Mouse (Mus musculus) stomach, embryonic 14.5 days (tissue): ENCODE measurements at regions not wholly inside any gene's neighbourhood (a gene's known extent, or its start where the extent isn't known, plus 50 kb on each side); places are given as distances from the start of the nearest gene placed in this dataset.
"Not testable (repeated sequence)": the region's sequence is repeated elsewhere in the genome, so short reads cannot be mapped to it uniquely, and the experiment has no call there.

Source experiments
- ATAC-seq: fragments of 200-750 bp; cut with Nextera tagmentation; 2 replicates; pipeline ENCODE4 v1.8.0; 2017; ENCODE audit warnings: low read depth, moderate TSS enrichment; ENCODE audit not compliant: insufficient number of reproducible peaks, insufficient read depth, low FRiP score
- H3K27ac ChIP-seq: fragments of 300-500 bp; sonication (generic); 2 replicates; pipeline ENCODE4 v1.5.1; 2014; ENCODE audit warnings: mild to moderate bottlenecking, low read length, moderate library complexity, mixed read lengths
- H3K27me3 ChIP-seq: fragments of 300-500 bp; sonication (generic); 2 replicates; pipeline ENCODE4 v1.6.1; 2014; ENCODE audit warnings: low read length, control low read depth, mixed read lengths; ENCODE audit not compliant: control insufficient read depth, insufficient read depth
- H3K36me3 ChIP-seq: fragments of 300-500 bp; sonication (generic); 2 replicates; pipeline ENCODE4 v1.6.1; 2014; ENCODE audit warnings: mild to moderate bottlenecking, control low read depth, low read length, moderate library complexity, mixed read lengths; ENCODE audit not compliant: control insufficient read depth, insufficient read depth
- H3K4me1 ChIP-seq: fragments of 300-500 bp; sonication (generic); 2 replicates; pipeline ENCODE4 v1.6.1; 2014; ENCODE audit warnings: low read length, control low read depth, mixed read lengths; ENCODE audit not compliant: control insufficient read depth, insufficient read depth
- H3K4me2 ChIP-seq: fragments of 300-500 bp; sonication (generic); replicated peaks from 2 replicates; pipeline ENCODE4 v1.6.1; 2014; ENCODE audit warnings: low read depth, low read length, control low read depth
- H3K4me3 ChIP-seq: fragments of 300-500 bp; sonication (generic); 2 replicates; pipeline ENCODE4 v1.5.1; 2014; ENCODE audit warnings: low read depth, low read length, control low read depth
- H3K9ac ChIP-seq: fragments of 300-500 bp; sonication (generic); replicated peaks from 2 replicates; pipeline ENCODE4 v1.6.1; 2014; ENCODE audit warnings: low read depth, mild to moderate bottlenecking, control low read depth, low read length, moderate library complexity, mixed read lengths
- H3K9me3 ChIP-seq: fragments of 300-500 bp; sonication (generic); 2 replicates; pipeline ENCODE4 v1.6.1; 2016; ENCODE audit warnings: low read depth, low read length, control low read depth; ENCODE audit not compliant: control insufficient read depth
- WGBS: fragments of 180-500 bp; shearing (Covaris S2); extraction: QIAGEN DNeasy Blood & Tissue Kit; methylation state at CpG from one replicate; pipeline ENCODE4 v1.1.7; 2014; 5-methylcytosine and 5-hydroxymethylcytosine counted together

GRCm38 (mm10) chr4:10402928-10403327 lies 471.4 kb upstream of the 2610301B20Rik start:
- no peak for ATAC-seq
- H3K27me3 ChIP-seq: no peaks in the 10 kb centered on the region

DNA sequence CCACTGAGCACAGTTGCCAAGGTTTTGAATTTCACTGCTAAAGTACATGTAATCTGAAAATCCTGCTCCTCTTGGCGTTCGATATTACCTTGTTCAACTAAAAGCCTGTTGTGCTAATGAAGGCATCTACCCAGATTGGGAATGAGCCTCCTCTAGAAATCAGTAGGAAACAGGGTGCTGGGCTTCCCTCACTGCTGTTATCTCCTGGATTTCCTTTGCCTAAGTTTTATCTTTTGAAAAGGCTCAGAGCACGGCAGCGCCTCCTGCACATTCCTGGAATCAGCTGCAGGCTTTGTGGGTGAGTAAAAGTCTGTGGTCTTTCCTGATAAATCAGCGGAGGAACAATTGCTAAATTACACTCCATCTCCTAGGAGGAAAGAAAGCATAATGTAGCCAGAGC lies 469.9 kb upstream of the 2610301B20Rik start:
- no peaks in the 10 kb centered on the region for H3K9me3 ChIP-seq

More at GRCm38 (mm10) chr4:10402928-10403327, 471.4 kb upstream of the 2610301B20Rik start:
- Histone ChIP-seq H3K4me2 (no peak overlapping the region), H3K36me3 (no peaks in the 10 kb centered on the region), H3K4me1 (no peaks in the 10 kb centered on the region), H3K27ac (no peak overlapping the region), H3K4me3 (no peak overlapping the region), H3K9me3 (no peaks in the 10 kb centered on the region), H3K9ac (no peak overlapping the region)

DNA sequence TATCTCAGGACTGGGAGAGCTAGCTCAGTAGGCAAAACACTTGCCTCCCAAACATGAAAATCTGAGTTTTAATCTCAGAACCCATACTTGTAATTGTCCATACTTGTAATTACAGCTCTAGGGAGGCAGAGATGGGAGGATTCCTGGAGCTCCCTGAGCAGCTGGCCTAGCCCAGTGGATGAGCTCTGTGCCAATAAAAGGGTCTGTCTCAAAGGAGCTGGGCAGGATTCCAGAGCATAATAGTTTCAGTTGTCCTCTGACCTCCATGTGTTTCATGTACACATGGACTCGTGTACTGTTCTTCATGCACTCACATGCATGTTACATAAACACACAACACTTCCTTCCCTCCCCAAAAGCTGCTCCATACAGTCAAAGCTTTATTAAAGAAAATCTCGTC lies 469.2 kb upstream of the 2610301B20Rik start:
- Histone ChIP-seq H3K9me3 (no peaks in the 10 kb centered on the region), H3K27me3 (no peaks in the 10 kb centered on the region), H3K4me1 (no peaks in the 10 kb centered on the region), H3K9ac (no peak overlapping the region), H3K4me2 (no peak overlapping the region), H3K4me3 (no peak overlapping the region), H3K27ac (no peak overlapping the region), H3K36me3 (no peaks in the 10 kb centered on the region)
- ATAC-seq: no peak
- WGBS: 47% methylated on average over 2 of the region's 2 CpGs

More for the DNA sequence above, 469.9 kb upstream of the 2610301B20Rik start:
- no peak overlapping the region for H3K9ac ChIP-seq
- no peak overlapping the region for H3K4me2 ChIP-seq
- no peak for ATAC-seq
- H3K27me3 ChIP-seq: no peaks in the 10 kb centered on the region
- no peak overlapping the region for H3K27ac ChIP-seq
- 52% methylated on average over 5 of the region's 5 CpGs for WGBS
- H3K4me3 ChIP-seq: no peak overlapping the region
- no peaks in the 10 kb centered on the region for H3K4me1 ChIP-seq
- H3K36me3 ChIP-seq: no peaks in the 10 kb centered on the region

DNA sequence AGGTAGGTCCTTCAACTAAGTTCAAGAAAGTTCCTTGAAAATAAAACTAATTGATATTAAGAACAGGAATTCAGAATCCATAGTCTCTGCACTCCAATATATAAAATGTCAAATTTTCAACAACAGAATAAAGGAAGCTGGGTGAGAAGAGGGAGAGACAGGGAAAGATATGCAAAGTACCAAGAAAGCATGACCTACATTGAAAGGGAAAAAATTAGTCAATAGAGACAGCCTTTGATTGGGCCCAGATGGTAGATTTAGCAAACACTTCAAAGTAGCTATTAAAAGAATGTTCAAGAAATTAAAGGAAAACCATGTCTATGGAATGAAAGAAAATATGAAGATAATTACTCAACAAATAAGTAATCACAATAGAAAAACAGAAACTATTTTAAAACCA lies 460.0 kb upstream of the 2610301B20Rik start:
- Histone ChIP-seq H3K9me3 (no peaks in the 10 kb centered on the region), H3K4me2 (no peak overlapping the region), H3K4me1 (no peaks in the 10 kb centered on the region), H3K9ac (no peak overlapping the region), H3K4me3 (no peak overlapping the region), H3K36me3 (no peaks in the 10 kb centered on the region), H3K27ac (no peak overlapping the region), H3K27me3 (no peaks in the 10 kb centered on the region)
- no peak for ATAC-seq

DNA sequence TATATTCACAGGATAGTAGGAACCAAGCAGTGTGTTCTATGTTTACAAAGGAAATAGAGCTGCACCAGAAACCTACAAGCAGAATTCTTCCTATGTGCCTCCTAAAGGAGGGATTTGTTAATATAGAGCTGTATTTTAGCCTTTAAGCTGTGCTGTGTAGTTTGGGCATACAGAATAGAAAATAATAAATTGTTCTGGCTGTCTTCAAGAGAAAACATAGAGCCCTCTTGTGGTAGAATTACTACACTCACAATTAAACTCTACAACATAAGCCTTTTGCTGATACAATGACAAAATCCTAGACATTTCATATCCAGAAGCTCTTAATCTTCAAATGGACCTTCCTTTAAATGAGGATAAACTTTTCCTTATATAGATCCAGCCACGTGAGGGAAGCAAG lies 452.9 kb upstream of the 2610301B20Rik start:
- 42% methylated on average over 1 of the region's 1 CpGs for WGBS
- Histone ChIP-seq H3K27ac (no peak overlapping the region), H3K4me1 (no peaks in the 10 kb centered on the region), H3K4me3 (no peak overlapping the region), H3K9ac (no peak overlapping the region), H3K27me3 (no peaks in the 10 kb centered on the region), H3K36me3 (no peaks in the 10 kb centered on the region), H3K4me2 (no peak overlapping the region), H3K9me3 (no peaks in the 10 kb centered on the region)
- ATAC-seq: no peak

- Histone ChIP-seq H3K4me2 (no peak overlapping the region), H3K27me3 (no peaks in the 10 kb centered on the region), H3K36me3 (no peaks in the 10 kb centered on the region), H3K4me3 (no peak overlapping the region), H3K27ac (no peak overlapping the region), H3K9me3 (no peaks in the 10 kb centered on the region), H3K4me1 (no peaks in the 10 kb centered on the region), H3K9ac (no peak overlapping the region)
- ATAC-seq: no peak
- 95% methylated on average over 4 of the region's 4 CpGs for WGBS
Measured at GRCm38 (mm10) chr4:10434438-10434837, 439.9 kb upstream of the 2610301B20Rik start.

DNA sequence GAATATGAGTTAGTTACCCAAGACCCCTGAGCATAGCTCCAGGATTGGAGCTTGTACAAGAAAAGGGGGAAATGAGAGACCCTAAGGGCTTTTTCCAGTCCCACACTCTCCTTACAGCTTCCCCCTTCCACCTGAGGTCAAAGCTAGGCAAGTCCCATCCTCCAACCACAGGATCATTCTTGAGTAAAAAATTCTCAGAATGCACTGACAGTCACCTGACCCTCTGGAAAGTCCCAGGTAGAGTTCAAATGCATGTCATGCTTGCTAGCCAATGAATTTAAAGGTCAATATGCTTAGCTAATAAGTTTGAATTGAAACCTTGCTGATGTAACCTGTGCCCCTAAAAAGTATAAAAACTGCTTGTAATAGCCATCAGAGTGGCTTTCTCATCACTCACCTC lies 434.4 kb upstream of the 2610301B20Rik start:
- not testable (repeated sequence) for H3K4me3 ChIP-seq, H3K9me3 ChIP-seq, H3K4me1 ChIP-seq, H3K4me2 ChIP-seq, H3K27me3 ChIP-seq, H3K27ac ChIP-seq, H3K36me3 ChIP-seq, H3K9ac ChIP-seq, ATAC-seq

- H3K9ac ChIP-seq: no peak overlapping the region
- no peaks in the 10 kb centered on the region for H3K27me3 ChIP-seq
- no peak overlapping the region for H3K27ac ChIP-seq
- H3K4me1 ChIP-seq: no peaks in the 10 kb centered on the region
- no peak for ATAC-seq
- no peak overlapping the region for H3K4me3 ChIP-seq
- 11% methylated on average over 1 of the region's 1 CpGs for WGBS
- no peak overlapping the region for H3K4me2 ChIP-seq
- no peaks in the 10 kb centered on the region for H3K36me3 ChIP-seq
- H3K9me3 ChIP-seq: no peaks in the 10 kb centered on the region
Measured at GRCm38 (mm10) chr4:10459603-10460002, 414.7 kb upstream of the 2610301B20Rik start.

GRCm38 (mm10) chr4:10480936-10481335 lies 393.4 kb upstream of the 2610301B20Rik start:
- no peak overlapping the region for H3K4me2 ChIP-seq
- no peaks in the 10 kb centered on the region for H3K27me3 ChIP-seq
- H3K9me3 ChIP-seq: no peaks in the 10 kb centered on the region
- no peaks in the 10 kb centered on the region for H3K36me3 ChIP-seq
- no peak for ATAC-seq
- H3K9ac ChIP-seq: no peak overlapping the region
- no peaks in the 10 kb centered on the region for H3K4me1 ChIP-seq
- WGBS: 72% methylated on average over 1 of the region's 1 CpGs
- H3K4me3 ChIP-seq: no peak overlapping the region
- no peak overlapping the region for H3K27ac ChIP-seq
